Mouse (Mus musculus) monocyte, adult 5-6 weeks (primary cell): Measurements from ENCODE around the gene Gm10961. TPM values are rescaled to one million over a fixed set of nuclear protein-coding genes. Genes with fewer than 3 reads are reported as not detected.

Source experiments
- ATAC-seq: fragments of 153-309, 156-312 bp; replicated peaks from 2 replicates; pipeline ENCODE4 v1.8.0; 2017; ENCODE audit warnings: mild to moderate bottlenecking; ENCODE audit not compliant: low TSS enrichment, insufficient number of reproducible peaks, severe bottlenecking, poor library complexity, low FRiP score
- total RNA-seq: library from RNA; stranded (forward); fragments of 200-1000, 200-491, 200-594 nt; gene quantifications from 3 replicates; pipeline ENCODE4 v1.2.3, GENCODE M21; 2017

Gm10961 gene
- total RNA-seq, 1 experiment from 2014 or later: not detected

GRCm38 (mm10) chr3:107609376-107609775 is 21.7 kb upstream of the Gm10961 start:
- no peak for ATAC-seq

- ATAC-seq: no peak
These were observed 19.7 kb upstream of the Gm10961 start for GRCm38 (mm10) chr3:107611394-107611793.

- no peak; the same call in 1 of the 2 replicates for ATAC-seq
These were observed 18.1 kb upstream of the Gm10961 start for GRCm38 (mm10) chr3:107612902-107613525.

- no peak for ATAC-seq
These were observed 13.3 kb upstream of the Gm10961 start for GRCm38 (mm10) chr3:107617800-107618199.

GRCm38 (mm10) chr3:107619911-107620310 is 11.2 kb upstream of the Gm10961 start:
- ATAC-seq: no peak

- ATAC-seq: no peak
These were observed 9.6 kb upstream of the Gm10961 start for GRCm38 (mm10) chr3:107621286-107622075.

- ATAC-seq: no peak
These were observed 8.6 kb upstream of the Gm10961 start for GRCm38 (mm10) chr3:107622537-107622936.

GRCm38 (mm10) chr3:107624424-107624823 is 6.7 kb upstream of the Gm10961 start:
- no peak for ATAC-seq

GRCm38 (mm10) chr3:107625536-107625935 is 5.6 kb upstream of the Gm10961 start:
- no peak for ATAC-seq

- no peak for ATAC-seq
These were observed 4.4 kb upstream of the Gm10961 start for GRCm38 (mm10) chr3:107626751-107627150.

- no peak for ATAC-seq
These were observed 3.5 kb upstream of the Gm10961 start for GRCm38 (mm10) chr3:107627641-107628040.

GRCm38 (mm10) chr3:107628551-107628950 is 2.6 kb upstream of the Gm10961 start:
- ATAC-seq: no peak

- ATAC-seq: no peak
These were observed 1.7 kb upstream of the Gm10961 start for GRCm38 (mm10) chr3:107629411-107629810.

- ATAC-seq: peak; percentile 95
These were observed 419 bp downstream of the Gm10961 start, which contains the start of gene Strip1 for GRCm38 (mm10) chr3:107631523-107631958. Gene Strip1 (minus strand): TSS chr3:107631694.

- no peak for ATAC-seq
These were observed 1.7 kb downstream of the Gm10961 start for GRCm38 (mm10) chr3:107632786-107633185.

- no peak for ATAC-seq
These were observed 2.8 kb downstream of the Gm10961 start for GRCm38 (mm10) chr3:107633906-107634305.

GRCm38 (mm10) chr3:107635836-107636235 is 4.7 kb downstream of the Gm10961 start:
- no peak for ATAC-seq

GRCm38 (mm10) chr3:107636236-107636635 is 5.1 kb downstream of the Gm10961 start:
- ATAC-seq: no peak

- ATAC-seq: no peak
These were observed 6.6 kb downstream of the Gm10961 start for GRCm38 (mm10) chr3:107637606-107638172.

GRCm38 (mm10) chr3:107646947-107647346 is 15.8 kb downstream of the Gm10961 start:
- ATAC-seq: no peak
